Mouse (Mus musculus) lung, postnatal 0 days (tissue): ENCODE data around the gene Ccdc71. TPM values are rescaled to one million over a fixed set of nuclear protein-coding genes. Genes with fewer than 3 reads are reported as not detected.

ENCODE experiments used
- ATAC-seq: fragments of 200-750 bp; cut with Nextera tagmentation; 2 replicates; pipeline ENCODE4 v1.8.0; 2017; ENCODE audit warnings: moderate library complexity
- DNase-seq: peaks from one replicate; pipeline ENCODE4 v3.0.0-alpha.2; 2016; ENCODE audit warnings: low spot score
- H3K27ac ChIP-seq: fragments of 300-500 bp; sonication (generic); 2 replicates; pipeline ENCODE4 v1.5.1; 2014; ENCODE audit warnings: antibody characterized with exemption, mild to moderate bottlenecking, low read length, mixed read lengths
- H3K27me3 ChIP-seq: fragments of 300-500 bp; sonication (generic); replicated peaks from 2 replicates; pipeline ENCODE4 v1.6.1; 2014; ENCODE audit warnings: low read length, mixed read lengths; ENCODE audit not compliant: insufficient read depth
- H3K36me3 ChIP-seq: fragments of 300-500 bp; sonication (generic); 2 replicates; pipeline ENCODE4 v1.6.1; 2014; ENCODE audit warnings: low read length, mixed read lengths; ENCODE audit not compliant: insufficient read depth
- H3K4me1 ChIP-seq: fragments of 300-500 bp; sonication (generic); 2 replicates; pipeline ENCODE4 v1.6.1; 2014; ENCODE audit warnings: antibody characterized with exemption, low read depth, low read length, mixed read lengths; ENCODE audit not compliant: insufficient read depth
- H3K4me2 ChIP-seq: fragments of 300-500 bp; sonication (generic); replicated peaks from 2 replicates; pipeline ENCODE4 v1.6.1; 2014; ENCODE audit warnings: low read depth, mild to moderate bottlenecking, low read length, moderate library complexity, mixed read lengths
- H3K4me3 ChIP-seq: fragments of 300-500 bp; sonication (generic); 2 replicates; pipeline ENCODE4 v1.5.1; 2014; ENCODE audit warnings: low read depth, low read length
- H3K9ac ChIP-seq: fragments of 300-500 bp; sonication (generic); replicated peaks from 2 replicates; pipeline ENCODE4 v1.6.1; 2014; ENCODE audit warnings: low read depth, mild to moderate bottlenecking
- H3K9me3 ChIP-seq: fragments of 300-500 bp; sonication (generic); 2 replicates; pipeline ENCODE4 v1.6.1; 2016; ENCODE audit warnings: low read length, mixed read lengths
- CTCF ChIP-seq: IDR thresholded peaks from 2 replicates; pipeline ENCODE4 v1.5.1; 2016; ENCODE audit warnings: antibody characterized with exemption, mild to moderate bottlenecking
- EP300 ChIP-seq: IDR thresholded peaks from 2 replicates; pipeline ENCODE4 v1.6.1; 2016; ENCODE audit warnings: antibody characterized with exemption, mild to moderate bottlenecking, control low read depth
- WGBS: fragments of 180-500 bp; shearing (Covaris S2); extraction: QIAGEN DNeasy Blood & Tissue Kit; methylation state at CpG from one replicate; pipeline ENCODE4 v1.1.7; 2014; 5-methylcytosine and 5-hydroxymethylcytosine counted together
- polyA plus RNA-seq: library from polyadenylated mRNA; unstranded; fragments of >200 nt; fragmentation: Nextera tagmentation; extraction: Ambion mirVana; gene quantifications from 2 replicates; pipeline ENCODE4 v1.2.1, GENCODE M21; 2015

Gene Ccdc71
- polyA plus RNA-seq, 1 experiment from 2014 or later: 42.1 TPM

- ATAC-seq: no peak
- no peak overlapping the region for H3K27ac ChIP-seq
- no peak overlapping the region for H3K4me3 ChIP-seq
- peaks cover 13% of the 10 kb centered on the region for H3K4me1 ChIP-seq
- no peak for DNase-seq
- H3K9ac ChIP-seq: no peak overlapping the region
- H3K9me3 ChIP-seq: no peaks in the 10 kb centered on the region
- H3K27me3 ChIP-seq: no peaks in the 10 kb centered on the region
- 90% methylated on average over 15 of the region's 15 CpGs for WGBS
- TF ChIP-seq CTCF (no peak), EP300 (no peak)
- H3K4me2 ChIP-seq: no peak overlapping the region
- H3K36me3 ChIP-seq: peaks cover 61% of the 10 kb centered on the region
Measured at GRCm38 (mm10) chr9:108484021-108484420, 23.7 kb downstream of the Ccdc71 start.

GRCm38 (mm10) chr9:108485301-108485875 is 25.1 kb downstream of the Ccdc71 start:
- ATAC-seq: no peak
- Histone ChIP-seq H3K9ac (no peak overlapping the region), H3K4me2 (no peak overlapping the region), H3K27me3 (no peaks in the 10 kb centered on the region), H3K4me3 (no peak overlapping the region), H3K9me3 (no peaks in the 10 kb centered on the region), H3K36me3 (peaks cover 66% of the 10 kb centered on the region), H3K27ac (no peak overlapping the region), H3K4me1 (peaks cover 10% of the 10 kb centered on the region)
- 94% methylated on average over 19 of the region's 19 CpGs for WGBS
- no peak for DNase-seq
- TF ChIP-seq EP300 (no peak), CTCF (no peak)

GRCm38 (mm10) chr9:108486973-108487530 is 26.7 kb downstream of the Ccdc71 start:
- 88% methylated on average over 8 of the region's 8 CpGs for WGBS
- no peaks in the 10 kb centered on the region for H3K9me3 ChIP-seq
- ATAC-seq: no peak

GRCm38 (mm10) chr9:108488403-108488802 is 28.1 kb downstream of the Ccdc71 start:
- Histone ChIP-seq H3K4me1 (peaks cover 11% of the 10 kb centered on the region; the same call in 1 of the 2 replicates), H3K36me3 (peaks cover 60% of the 10 kb centered on the region), H3K4me2 (no peak overlapping the region), H3K27ac (no peak overlapping the region), H3K9ac (no peak overlapping the region), H3K4me3 (no peak overlapping the region), H3K27me3 (no peaks in the 10 kb centered on the region), H3K9me3 (no peaks in the 10 kb centered on the region)
- TF ChIP-seq CTCF: no peak
- TF ChIP-seq EP300: no peak
- ATAC-seq (no peak), DNase-seq (no peak)
- WGBS: 94% methylated on average over 17 of the region's 17 CpGs

More at GRCm38 (mm10) chr9:108486973-108487530, 26.7 kb downstream of the Ccdc71 start:
- H3K27me3 ChIP-seq: no peaks in the 10 kb centered on the region
- no peak overlapping the region for H3K9ac ChIP-seq
- H3K4me1 ChIP-seq: peaks cover 6% of the 10 kb centered on the region; the same call in 1 of the 2 replicates
- no peak overlapping the region for H3K4me3 ChIP-seq
- H3K4me2 ChIP-seq: no peak overlapping the region
- TF ChIP-seq EP300: no peak
- TF ChIP-seq CTCF: no peak
- no peak for DNase-seq
- no peak overlapping the region for H3K27ac ChIP-seq
- peaks cover 64% of the 10 kb centered on the region for H3K36me3 ChIP-seq

- Histone ChIP-seq H3K4me1 (peaks cover 11% of the 10 kb centered on the region; the same call in 1 of the 2 replicates), H3K36me3 (peaks cover 59% of the 10 kb centered on the region), H3K9ac (no peak overlapping the region), H3K27me3 (no peaks in the 10 kb centered on the region), H3K4me2 (no peak overlapping the region), H3K27ac (no peak overlapping the region), H3K9me3 (no peaks in the 10 kb centered on the region), H3K4me3 (no peak overlapping the region)
- TF ChIP-seq CTCF: no peak
- no peak for ATAC-seq
- WGBS: 95% methylated on average over 20 of the region's 20 CpGs
- DNase-seq: no peak
Measured at GRCm38 (mm10) chr9:108489215-108489614, 28.9 kb downstream of the Ccdc71 start.

- Histone ChIP-seq H3K36me3 (peaks cover 62% of the 10 kb centered on the region), H3K9me3 (no peaks in the 10 kb centered on the region), H3K27ac (peak overlapping the region; percentile 91), H3K27me3 (no peaks in the 10 kb centered on the region), H3K4me3 (peak overlapping the region; percentile 66), H3K9ac (no peak overlapping the region), H3K4me2 (peak overlapping the region; percentile 79), H3K4me1 (peaks cover 11% of the 10 kb centered on the region; the same call in 1 of the 2 replicates)
- no peak for TF ChIP-seq EP300
- TF ChIP-seq CTCF: no peak
- no peak for DNase-seq
- no peak; the same call in 1 of the 2 replicates for ATAC-seq
- WGBS: 60% methylated on average over 26 of the region's 26 CpGs
Measured at GRCm38 (mm10) chr9:108489702-108490558, 29.6 kb downstream of the Ccdc71 start.
